Mouse (Mus musculus): ENCODE measurements at regions not wholly inside any gene's neighbourhood (a gene's known extent, or its start where the extent isn't known, plus 50 kb on each side); places are given as distances from the start of the nearest gene placed in this dataset.

DNA sequence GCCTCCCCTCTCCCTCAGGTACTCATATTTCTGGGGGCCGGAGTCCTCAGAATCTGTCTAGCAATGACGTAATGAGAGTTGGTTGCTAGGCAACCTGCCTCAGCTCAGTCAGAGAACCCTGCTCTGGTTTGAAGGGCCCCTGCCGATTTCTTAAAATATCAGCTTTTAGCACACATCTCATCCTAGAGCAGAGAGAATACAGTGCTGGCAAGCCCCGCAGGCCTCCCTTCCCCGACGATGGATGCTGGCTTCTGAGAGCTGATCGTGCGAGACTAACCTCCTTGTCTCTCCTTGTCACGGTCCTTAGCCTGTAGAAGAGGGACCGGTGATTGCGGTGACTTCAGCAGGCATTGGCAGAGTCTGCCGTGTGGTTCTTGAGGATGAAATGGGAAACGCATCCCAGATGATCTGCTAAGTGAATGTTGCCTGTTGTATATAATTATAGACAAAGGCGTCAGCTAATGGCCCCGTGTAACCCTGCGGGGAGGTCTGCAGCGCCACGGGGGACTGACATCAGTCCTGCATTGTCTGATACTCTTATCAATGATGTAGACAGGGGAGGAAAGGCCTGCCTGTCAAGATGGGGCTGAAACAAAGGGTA lies 159.4 kb upstream of the A530016L24Rik start:
- H3K27me3 ChIP-seq (ENCODE audit: control insufficient read depth, insufficient read depth, low read length): peaks cover 2% of the 10 kb centered on the region; the same call in 1 of the 2 replicates
- peak; percentile 34 to 41 for DNase-seq
- no peak overlapping the region for H3K27ac ChIP-seq (ENCODE audit: insufficient read depth, low read length)
- no peak for TF ChIP-seq CTCF (IDR thresholded peaks at IDR 0.05; ENCODE audit: borderline replicate concordance, insufficient read depth, low read depth, low read length)
- no peak for TF ChIP-seq POLR2A (IDR thresholded peaks at IDR 0.05; ENCODE audit: borderline replicate concordance, insufficient read depth, low read length)
- H3K4me3 ChIP-seq (replicated peaks; ENCODE audit: insufficient read depth, low read depth, low read length): no peak overlapping the region
- H3K4me1 ChIP-seq (ENCODE audit: control insufficient read depth, insufficient read depth, low read length): peaks cover 10% of the 10 kb centered on the region
- WGBS: 25% methylated on average over 18 of the region's 18 CpGs

- no peak overlapping the region for H3K27ac ChIP-seq (ENCODE audit: insufficient read depth, low read length)
- 79% methylated on average over 5 of the region's 5 CpGs for WGBS
Measured at GRCm38 (mm10) chr12:112330557-112330956, 158.7 kb upstream of the A530016L24Rik start.

DNA sequence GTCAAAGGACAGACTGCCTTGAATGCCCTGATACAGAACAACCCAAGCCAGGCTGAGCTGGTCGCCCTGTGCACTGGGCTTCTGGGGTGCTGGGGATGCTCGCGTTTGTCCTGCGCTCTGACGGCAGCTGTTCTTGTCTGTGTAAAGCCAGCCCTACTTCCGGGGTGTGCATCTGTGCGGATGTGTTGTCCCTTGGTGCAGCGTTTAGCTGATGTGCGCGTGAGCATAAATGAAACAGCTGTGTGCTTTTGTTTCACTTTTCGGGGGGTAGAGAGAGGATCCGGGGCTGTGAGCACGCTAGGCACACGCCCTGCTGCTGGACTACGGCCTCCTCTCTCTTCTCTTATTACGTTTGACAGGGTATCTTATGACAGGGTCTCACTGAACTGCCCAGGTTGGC lies 158.2 kb upstream of the A530016L24Rik start:
- DNase-seq: no peak
- Histone ChIP-seq H3K27ac (ENCODE audit: insufficient read depth, low read length) (no peak overlapping the region), H3K4me1 (ENCODE audit: control insufficient read depth, insufficient read depth, low read length) (peaks cover 10% of the 10 kb centered on the region), H3K4me3 (replicated peaks; ENCODE audit: insufficient read depth, low read depth, low read length) (no peak overlapping the region), H3K27me3 (ENCODE audit: control insufficient read depth, insufficient read depth, low read length) (peaks cover 2% of the 10 kb centered on the region; the same call in 1 of the 2 replicates)
- TF ChIP-seq CTCF (IDR thresholded peaks at IDR 0.05; ENCODE audit: borderline replicate concordance, insufficient read depth, low read depth, low read length): no peak
- no peak for TF ChIP-seq POLR2A (IDR thresholded peaks at IDR 0.05; ENCODE audit: borderline replicate concordance, insufficient read depth, low read length)
- 87% methylated on average over 16 of the region's 16 CpGs for WGBS

More at GRCm38 (mm10) chr12:112330557-112330956, 158.7 kb upstream of the A530016L24Rik start:
- no peak for DNase-seq
- no peak overlapping the region for H3K4me3 ChIP-seq (replicated peaks; ENCODE audit: insufficient read depth, low read depth, low read length)
- TF ChIP-seq CTCF (IDR thresholded peaks at IDR 0.05; ENCODE audit: borderline replicate concordance, insufficient read depth, low read depth, low read length) (no peak), POLR2A (IDR thresholded peaks at IDR 0.05; ENCODE audit: borderline replicate concordance, insufficient read depth, low read length) (no peak)
- peaks cover 10% of the 10 kb centered on the region for H3K4me1 ChIP-seq (ENCODE audit: control insufficient read depth, insufficient read depth, low read length)
- H3K27me3 ChIP-seq (ENCODE audit: control insufficient read depth, insufficient read depth, low read length): peaks cover 2% of the 10 kb centered on the region; the same call in 1 of the 2 replicates

- 72% methylated on average over 19 of the region's 19 CpGs for WGBS
- Histone ChIP-seq H3K27me3 (ENCODE audit: control insufficient read depth, insufficient read depth, low read length) (peaks cover 2% of the 10 kb centered on the region; the same call in 1 of the 2 replicates), H3K4me1 (ENCODE audit: control insufficient read depth, insufficient read depth, low read length) (peaks cover 15% of the 10 kb centered on the region), H3K27ac (ENCODE audit: insufficient read depth, low read length) (no peak overlapping the region), H3K4me3 (replicated peaks; ENCODE audit: insufficient read depth, low read depth, low read length) (no peak overlapping the region)
- no peak for DNase-seq
- no peak for TF ChIP-seq POLR2A (IDR thresholded peaks at IDR 0.05; ENCODE audit: borderline replicate concordance, insufficient read depth, low read length)
- TF ChIP-seq CTCF (IDR thresholded peaks at IDR 0.05; ENCODE audit: borderline replicate concordance, insufficient read depth, low read depth, low read length): no peak
Measured at GRCm38 (mm10) chr12:112333125-112334079, 155.8 kb upstream of the A530016L24Rik start.

GRCm38 (mm10) chr12:112334106-112334855 lies 155.0 kb upstream of the A530016L24Rik start:
- Histone ChIP-seq H3K4me1 (ENCODE audit: control insufficient read depth, insufficient read depth, low read length) (peaks cover 15% of the 10 kb centered on the region), H3K4me3 (replicated peaks; ENCODE audit: insufficient read depth, low read depth, low read length) (no peak overlapping the region), H3K27ac (ENCODE audit: insufficient read depth, low read length) (no peak overlapping the region), H3K27me3 (ENCODE audit: control insufficient read depth, insufficient read depth, low read length) (no peaks in the 10 kb centered on the region; the same call in 1 of the 2 replicates)
- DNase-seq: no peak
- TF ChIP-seq POLR2A (IDR thresholded peaks at IDR 0.05; ENCODE audit: borderline replicate concordance, insufficient read depth, low read length): no peak
- no peak for TF ChIP-seq CTCF (IDR thresholded peaks at IDR 0.05; ENCODE audit: borderline replicate concordance, insufficient read depth, low read depth, low read length)
- WGBS: 57% methylated on average over 20 of the region's 20 CpGs

DNA sequence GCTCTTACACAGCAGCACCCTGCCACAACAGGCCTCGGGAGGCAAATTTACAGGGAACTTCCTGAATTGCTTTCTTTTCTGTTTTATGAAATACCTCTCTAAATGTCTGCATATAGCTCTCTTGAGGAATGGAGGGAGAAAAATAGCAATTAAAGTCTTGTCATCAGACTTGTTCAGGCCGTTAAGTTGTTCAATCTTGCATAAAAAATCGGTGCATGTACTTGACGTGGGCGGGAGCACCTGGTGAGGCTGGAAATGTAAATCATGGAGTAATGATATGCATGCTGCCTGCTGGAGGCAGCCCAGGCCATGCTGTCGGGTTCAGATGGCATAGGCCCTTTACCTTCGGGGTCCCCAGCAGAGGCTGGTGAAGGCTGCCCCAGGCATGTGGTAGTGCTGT lies 153.6 kb upstream of the A530016L24Rik start:
- TF ChIP-seq CTCF (IDR thresholded peaks at IDR 0.05; ENCODE audit: borderline replicate concordance, insufficient read depth, low read depth, low read length): no peak
- no peaks in the 10 kb centered on the region; the same call in 1 of the 2 replicates for H3K27me3 ChIP-seq (ENCODE audit: control insufficient read depth, insufficient read depth, low read length)
- WGBS: 76% methylated on average over 7 of the region's 7 CpGs
- no peak for DNase-seq
- peaks cover 10% of the 10 kb centered on the region for H3K4me1 ChIP-seq (ENCODE audit: control insufficient read depth, insufficient read depth, low read length)
- H3K4me3 ChIP-seq (replicated peaks; ENCODE audit: insufficient read depth, low read depth, low read length): no peak overlapping the region
- H3K27ac ChIP-seq (ENCODE audit: insufficient read depth, low read length): no peak overlapping the region

GRCm38 (mm10) chr12:112336691-112337295 lies 152.5 kb upstream of the A530016L24Rik start:
- no peak overlapping the region for H3K4me3 ChIP-seq (replicated peaks; ENCODE audit: insufficient read depth, low read depth, low read length)
- no peak for TF ChIP-seq POLR2A (IDR thresholded peaks at IDR 0.05; ENCODE audit: borderline replicate concordance, insufficient read depth, low read length)
- no peak for TF ChIP-seq CTCF (IDR thresholded peaks at IDR 0.05; ENCODE audit: borderline replicate concordance, insufficient read depth, low read depth, low read length)
- H3K27ac ChIP-seq (ENCODE audit: insufficient read depth, low read length): no peak overlapping the region
- H3K4me1 ChIP-seq (ENCODE audit: control insufficient read depth, insufficient read depth, low read length): peaks cover 5% of the 10 kb centered on the region; the same call in 1 of the 2 replicates
- WGBS: 41% methylated on average over 9 of the region's 9 CpGs
- H3K27me3 ChIP-seq (ENCODE audit: control insufficient read depth, insufficient read depth, low read length): no peaks in the 10 kb centered on the region; the same call in 1 of the 2 replicates
- DNase-seq: no peak
